Mouse (Mus musculus) left cerebral cortex, adult 18-20 months (tissue): ENCODE measurements around the gene Nsrp1. TPM values are rescaled to one million over a fixed set of nuclear protein-coding genes. Genes with fewer than 3 reads are reported as not detected.
"Not testable (repeated sequence)": the region's sequence is repeated elsewhere in the genome, so short reads cannot be mapped to it uniquely, and the experiment has no call there.

Source experiments
- DNase-seq, 2 experiments: peaks; one replicate each; pipeline ENCODE4 v3.0.0; 2021 to 2022; ENCODE audit warnings: low spot score in 2 of 2, mixed read lengths in 1 of 2
- long read RNA-seq, 2 experiments: library from polyadenylated mRNA; stranded (forward); transcript quantifications; one replicate each; pipeline ENCODE4 v2.0.0; 2021
- total RNA-seq, 2 experiments: library from RNA; stranded (reverse); gene quantifications; 2 replicates each; pipeline ENCODE4 v1.2.3; 2021

The Nsrp1 gene
- total RNA-seq, result 10 to 100 TPM; 19.3 to 19.7 TPM
- long read RNA-seq, experiment 1, transcript Nsrp1-201 (7 exons, 3,114 nt), result major isoform, 36 of 42 reads
- long read RNA-seq, experiment 1, partial matches to known transcripts, result 5 of 42 reads
- long read RNA-seq, experiment 1, other reads (novel, unspliced or antisense), result 1 of 42 reads
- long read RNA-seq, experiment 2, transcript Nsrp1-201 (7 exons, 3,114 nt), result major isoform, 21 of 25 reads
- long read RNA-seq, experiment 2, partial matches to known transcripts, result 0 of 25 reads
- long read RNA-seq, experiment 2, other reads (novel, unspliced or antisense), result 4 of 25 reads

DNA sequence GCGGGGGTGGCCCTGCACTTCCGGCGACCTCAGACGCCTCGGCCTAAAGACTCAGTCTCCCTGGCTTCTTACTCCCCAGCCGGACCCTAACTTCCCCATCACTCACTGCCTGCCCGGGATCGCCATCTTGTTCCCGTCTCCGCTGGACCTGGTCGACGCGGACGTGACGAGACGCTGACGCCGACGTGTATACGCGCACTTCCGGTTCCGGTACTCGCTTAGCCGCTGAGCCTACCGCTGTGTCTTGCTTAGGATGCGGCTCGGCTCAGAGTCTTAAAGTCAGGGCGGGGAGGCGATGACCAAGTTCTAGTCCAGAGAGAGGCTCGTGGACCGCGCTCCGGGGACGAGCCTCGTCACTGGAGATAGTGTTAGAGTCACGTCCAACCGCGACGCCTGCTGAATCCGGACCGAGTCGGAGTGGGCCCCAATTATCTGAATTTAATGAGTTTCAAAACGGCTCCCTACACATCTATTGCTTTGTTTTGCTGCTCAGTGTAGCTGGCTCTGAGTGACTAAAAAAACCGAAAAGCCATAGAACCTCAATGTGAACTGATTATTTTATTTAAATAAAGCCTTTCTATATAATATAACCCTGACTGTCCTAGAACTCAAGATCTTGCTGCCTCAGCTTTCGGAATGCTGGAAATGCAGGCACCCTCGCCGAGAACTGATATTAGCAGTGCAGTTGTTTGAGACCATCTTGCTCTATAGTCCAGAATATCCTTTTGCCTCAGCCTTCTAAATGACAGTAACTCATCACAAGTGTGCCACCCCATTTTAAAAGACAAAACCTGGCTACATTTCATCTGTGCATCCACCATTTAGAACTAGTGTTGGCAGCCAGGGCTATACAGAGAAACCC lies at the start of gene Nsrp1:
Gene Nsrp1 (minus strand): TSS at position 163 of the 862 bp plus-strand sequence.
- peak; percentile 95 to 96 for DNase-seq

DNA sequence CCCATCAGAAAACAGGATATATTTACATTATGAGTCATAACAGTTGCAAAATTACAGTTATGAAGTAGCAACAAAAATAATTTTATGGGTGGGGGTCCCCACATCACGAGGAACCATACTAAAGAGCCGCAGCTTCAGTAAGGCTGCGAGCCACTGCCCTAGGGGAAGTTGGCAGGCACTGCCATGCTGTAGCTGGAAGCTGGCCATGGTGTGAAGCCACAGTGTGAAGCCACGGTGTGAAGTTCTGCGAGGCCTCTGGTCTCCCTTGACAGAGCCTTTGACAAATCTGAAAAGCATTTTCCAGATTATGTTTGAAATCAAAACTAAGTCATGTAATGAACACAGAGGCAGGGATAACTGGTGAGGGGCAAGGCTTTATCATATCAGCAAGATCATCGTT lies 32.9 kb upstream of the Nsrp1 start:
- no peak for DNase-seq

DNA sequence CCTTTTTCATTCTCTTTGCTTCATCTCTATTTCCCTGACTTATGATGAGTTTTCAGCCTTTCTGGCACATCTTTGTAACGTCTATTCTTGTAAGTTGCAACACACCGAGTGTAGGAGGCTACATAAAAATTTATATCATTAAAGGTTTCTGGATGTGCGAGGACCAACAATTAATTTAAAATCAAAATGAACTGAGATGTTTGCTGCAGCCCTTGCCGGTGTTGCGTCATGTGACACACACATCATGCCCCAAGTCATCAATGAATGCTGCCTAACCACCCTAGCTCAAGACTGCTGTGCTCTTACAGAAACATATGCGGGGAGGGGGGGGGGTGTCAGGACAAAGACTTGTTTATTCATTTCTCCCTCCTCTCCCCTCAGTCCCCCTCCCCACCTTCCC lies 30.2 kb upstream of the Nsrp1 start:
- no peak for DNase-seq

DNA sequence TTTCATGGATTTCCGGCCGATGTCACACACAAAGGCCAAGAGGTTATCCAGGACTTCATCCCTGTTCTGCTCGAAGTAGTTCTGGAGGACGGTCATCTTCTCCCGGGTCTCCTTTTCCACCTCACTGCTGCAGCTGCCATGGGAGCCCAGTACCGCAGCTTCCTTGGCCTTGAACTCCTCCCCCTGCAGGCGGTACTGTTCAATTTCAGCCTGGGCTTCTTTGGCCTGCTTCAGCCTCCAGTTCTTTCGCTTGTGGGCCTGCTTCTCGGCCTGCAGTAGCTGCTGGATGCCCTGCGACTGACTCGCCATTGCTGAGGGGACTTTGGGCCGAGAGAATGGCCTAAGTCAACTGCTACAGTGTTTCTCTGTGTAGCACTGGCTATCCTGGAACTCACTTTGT lies 29.6 kb upstream of the Nsrp1 start:
- DNase-seq, result not testable (repeated sequence)

DNA sequence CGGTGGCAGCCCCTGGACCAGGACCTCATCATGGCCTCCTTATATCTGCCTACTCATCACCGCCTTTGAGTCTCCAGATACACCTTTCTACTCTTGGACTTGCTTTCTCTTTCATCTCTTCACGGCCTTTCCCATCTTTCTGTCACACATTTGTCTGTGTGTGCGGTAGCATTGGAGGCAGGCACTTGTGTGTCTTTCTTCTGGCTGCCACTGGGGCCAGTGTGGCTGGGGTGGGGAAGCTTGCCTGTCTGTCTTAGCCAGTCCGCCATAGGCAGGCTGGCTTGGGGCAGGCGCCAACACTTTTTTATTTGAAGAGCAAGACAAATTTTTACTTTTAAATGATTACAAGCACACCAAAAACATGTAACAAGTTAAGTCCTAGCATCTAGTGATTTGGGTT lies 28.7 kb upstream of the Nsrp1 start:
- DNase-seq, result no peak

DNA sequence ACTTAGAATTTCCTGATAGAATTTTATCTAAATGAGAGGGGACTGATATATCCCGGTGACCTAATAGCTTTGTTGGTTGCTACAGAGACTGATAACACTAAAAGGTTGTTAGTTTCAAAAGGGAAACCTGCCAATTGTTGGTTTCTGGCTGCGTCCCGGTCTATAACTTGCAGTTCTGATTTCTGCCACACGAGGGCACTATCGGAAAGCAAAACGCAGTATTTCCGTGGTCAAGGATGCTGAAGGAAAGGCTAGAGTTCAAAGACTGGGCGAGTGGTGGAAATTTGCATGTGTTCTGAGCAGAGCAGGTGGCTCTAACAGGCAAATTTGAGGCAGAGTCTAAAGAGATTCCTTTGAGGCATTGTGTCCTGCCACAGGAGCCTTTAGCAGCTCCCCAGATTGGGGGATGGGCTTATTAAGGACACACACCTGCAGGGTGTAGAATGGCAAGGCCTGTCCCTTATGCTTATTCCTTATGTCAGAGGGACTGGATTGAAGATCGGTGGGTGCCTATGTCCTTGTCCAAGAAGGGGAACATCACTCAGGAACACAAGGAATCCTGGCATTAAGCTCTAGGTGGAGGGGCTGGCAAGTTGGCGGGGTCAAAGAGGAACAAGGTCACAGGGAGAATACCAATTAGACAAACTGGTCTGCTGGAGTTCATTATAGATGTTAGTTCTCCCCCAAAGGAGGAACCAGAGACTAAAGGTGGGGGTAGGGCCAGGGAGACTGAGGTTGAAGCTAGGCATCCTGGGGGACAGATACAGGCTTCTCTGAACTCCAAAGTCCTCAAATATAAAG lies 22.1 kb upstream of the Nsrp1 start:
- peak; percentile 73 to 87 for DNase-seq

DNA sequence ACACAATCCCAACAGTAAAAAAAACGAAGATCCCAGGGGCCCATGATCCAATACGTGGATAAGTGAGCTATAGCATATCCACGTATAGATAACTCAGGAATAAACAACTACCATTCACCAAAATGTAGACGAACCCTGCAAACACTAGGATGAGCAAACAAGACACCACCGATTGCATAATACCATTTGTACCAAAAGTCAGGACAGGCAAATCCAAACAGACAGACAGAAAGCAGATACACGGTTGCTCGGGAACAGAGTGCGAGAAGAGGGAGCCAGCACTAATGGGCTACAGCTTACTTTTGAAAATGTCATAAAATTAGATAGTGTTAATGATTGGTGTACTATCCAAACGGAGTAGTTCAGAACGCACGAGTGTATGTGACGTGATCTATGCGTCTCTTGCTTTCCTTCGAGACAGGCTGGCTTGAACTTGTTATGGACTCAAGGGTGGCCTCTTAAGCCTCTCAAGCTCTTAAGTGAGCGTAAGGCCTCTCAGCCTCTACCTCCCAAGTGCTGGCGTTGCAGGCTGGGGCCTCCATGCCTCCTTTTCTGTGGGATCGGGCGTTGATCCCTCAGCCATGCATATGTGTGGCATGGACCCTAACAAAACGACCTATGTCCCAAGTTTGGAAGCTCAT lies 20.2 kb upstream of the Nsrp1 start:
- no peak for DNase-seq

DNA sequence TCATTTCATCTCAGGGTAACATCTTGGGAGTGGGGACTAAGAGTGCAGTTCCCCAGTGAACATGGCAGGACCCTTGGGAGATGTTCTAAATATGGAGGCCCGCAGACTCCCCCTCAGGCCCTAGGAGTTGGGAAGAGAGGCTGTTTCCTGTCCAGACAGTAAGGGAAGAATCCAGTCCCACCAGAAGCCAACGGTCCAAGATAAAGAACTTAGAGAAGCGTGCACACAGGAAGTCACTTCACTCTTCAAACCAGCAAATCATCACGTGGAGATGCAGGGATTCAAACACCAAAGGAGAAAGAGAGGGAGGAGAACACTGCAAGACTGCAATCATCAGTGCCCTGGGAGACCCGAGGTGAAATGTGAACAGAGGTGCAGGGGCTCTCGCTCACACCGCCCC lies 18.8 kb upstream of the Nsrp1 start:
- DNase-seq, result no peak

DNA sequence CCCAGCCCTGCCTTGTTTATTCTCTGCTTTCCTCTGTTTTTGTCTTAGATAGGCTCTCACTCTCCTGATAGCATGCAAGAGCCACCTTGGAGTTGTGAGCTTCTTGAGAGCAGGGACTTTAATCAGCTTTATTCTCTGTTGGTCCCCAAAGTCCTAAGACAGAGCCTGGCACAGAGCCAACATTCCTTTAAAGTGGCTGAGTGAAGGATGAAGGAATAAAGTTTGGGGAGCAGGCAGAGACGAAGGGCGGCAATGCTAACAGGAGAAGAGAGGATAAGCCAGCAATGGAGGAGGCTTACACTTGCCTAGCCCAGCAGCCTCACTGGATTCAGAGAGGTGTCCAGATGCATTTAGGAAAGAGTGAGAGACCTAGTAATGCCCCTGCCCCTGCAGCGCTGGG lies 18.3 kb upstream of the Nsrp1 start:
- DNase-seq, result no peak

DNA sequence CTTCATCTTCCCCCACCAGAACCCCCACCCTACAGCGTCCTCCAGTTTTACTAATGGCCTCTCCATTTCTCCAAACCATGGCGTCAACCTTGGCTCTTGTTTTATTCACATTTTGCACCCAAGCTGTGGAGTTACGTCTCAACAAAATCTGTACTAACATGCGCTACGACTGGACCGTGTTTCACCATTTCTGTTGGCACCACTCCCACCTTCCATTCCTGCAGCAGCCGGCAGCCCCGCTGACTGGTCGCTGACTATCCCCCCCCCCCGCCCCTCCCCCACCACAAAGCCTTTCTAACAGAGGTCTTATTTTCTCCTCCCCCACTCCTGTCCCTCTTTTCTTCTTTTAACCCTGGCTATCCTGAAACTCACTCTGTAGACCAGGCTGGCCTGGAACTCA lies 17.0 kb upstream of the Nsrp1 start:
- DNase-seq, result no peak

DNA sequence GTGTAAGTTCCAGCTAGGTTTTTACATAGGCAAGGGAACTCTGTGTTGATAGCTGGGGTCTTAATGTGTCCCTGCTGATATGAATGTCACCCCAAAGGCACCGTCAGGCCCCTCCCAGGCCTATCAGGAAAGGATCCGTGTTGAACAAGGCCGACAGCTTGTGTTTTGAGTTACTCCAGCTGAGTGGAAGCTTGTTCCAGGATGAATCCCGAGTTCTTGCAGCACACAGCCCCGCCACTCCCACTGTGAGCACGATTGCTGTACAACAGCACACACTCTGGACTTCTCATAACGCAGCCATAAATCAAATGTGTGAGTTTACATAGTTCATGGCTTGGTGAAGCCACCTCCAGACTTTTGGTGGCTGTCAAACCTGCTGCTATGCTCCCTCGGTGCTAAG lies 15.9 kb upstream of the Nsrp1 start:
- no peak for DNase-seq

DNA sequence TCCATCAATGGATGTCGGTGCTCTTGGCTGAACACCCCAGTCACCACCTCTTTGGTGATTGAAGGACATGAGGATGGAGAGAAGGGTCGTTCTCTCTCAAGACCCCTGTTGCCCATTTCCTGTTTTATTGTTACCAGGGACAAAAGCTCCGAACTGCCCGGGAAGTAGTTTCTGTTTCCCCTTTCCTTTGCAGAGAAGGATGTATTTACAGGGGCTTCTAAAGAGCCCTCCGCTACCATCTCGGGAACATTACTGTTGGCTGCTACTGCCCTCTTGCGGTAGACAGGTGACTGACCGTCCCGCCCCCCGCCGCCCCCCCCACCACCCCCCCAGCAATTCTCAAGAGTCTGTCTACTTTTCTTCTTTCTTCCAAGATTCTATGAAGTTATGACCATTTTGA lies 15.0 kb upstream of the Nsrp1 start:
- DNase-seq, result peak in 1 of 2 experiments; percentile 32

DNA sequence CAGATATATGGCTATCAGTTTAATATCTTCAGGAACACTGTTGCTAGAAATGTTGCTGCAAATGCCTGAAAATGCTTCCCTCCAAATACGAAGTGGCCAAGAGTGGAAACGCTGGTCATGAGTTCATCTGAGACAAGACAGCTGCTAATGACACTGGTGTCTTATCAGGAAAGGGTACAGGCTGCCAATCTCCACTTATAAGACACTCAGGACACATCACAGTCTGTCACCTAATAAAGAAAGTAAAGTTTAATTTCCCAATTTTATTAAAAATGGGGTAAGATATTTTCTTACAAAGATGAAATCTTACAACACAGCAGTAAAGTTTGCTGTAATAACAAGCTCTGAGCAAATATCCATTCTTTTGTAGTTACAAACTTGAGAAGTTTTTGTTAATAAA lies 10.9 kb upstream of the Nsrp1 start:
- no peak for DNase-seq

DNA sequence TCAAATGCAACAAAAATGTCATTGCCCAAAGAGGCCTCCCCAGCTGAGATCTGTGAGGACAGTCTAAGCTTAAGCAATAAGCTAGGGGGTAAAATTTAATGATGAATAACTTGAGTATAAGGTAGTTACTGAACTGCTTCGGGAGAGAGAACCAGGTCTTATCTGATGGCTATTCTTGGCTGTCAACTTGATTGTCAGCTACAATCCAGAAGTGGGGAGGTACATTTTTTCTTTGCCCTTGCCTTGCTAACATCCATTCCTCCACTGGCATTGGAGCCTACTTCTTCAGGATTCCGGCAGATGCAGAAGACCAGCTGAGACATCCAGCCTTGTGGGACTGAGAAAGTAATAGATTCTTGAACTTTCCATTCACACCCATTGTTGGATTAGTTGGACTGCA lies 8.8 kb upstream of the Nsrp1 start:
- DNase-seq, result no peak

DNA sequence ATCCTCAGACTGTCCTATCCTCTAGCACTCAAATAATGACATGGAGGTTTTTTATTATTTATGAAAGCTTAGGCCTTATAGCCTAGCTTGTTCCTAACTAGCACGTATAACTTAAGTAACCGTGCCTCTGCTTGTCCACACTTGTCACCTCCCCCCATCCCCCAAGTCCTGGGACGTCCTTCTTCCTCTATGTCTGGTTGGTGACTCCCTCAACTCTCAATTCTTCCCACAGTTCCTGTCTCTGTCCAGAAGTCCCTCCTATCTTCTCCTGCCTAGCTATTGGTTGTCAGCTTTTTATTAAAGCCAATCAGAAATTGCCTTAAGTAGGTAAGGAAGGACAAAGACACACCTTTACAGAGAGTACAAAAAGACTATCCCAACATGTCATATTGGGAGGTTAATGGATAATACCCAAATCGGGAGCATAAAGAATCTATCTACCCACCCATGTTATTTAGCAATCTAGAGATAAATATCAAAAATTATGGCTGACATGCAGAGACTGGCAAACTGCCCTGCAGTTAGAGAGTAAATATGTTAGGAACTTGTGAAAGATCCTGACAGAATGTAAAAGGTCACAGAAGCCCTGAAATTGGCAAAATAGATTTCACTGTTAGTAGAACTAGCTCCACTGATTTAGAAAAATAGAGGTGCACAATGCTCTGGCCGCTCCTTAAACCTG lies 5.9 kb upstream of the Nsrp1 start:
- DNase-seq, result no peak

DNA sequence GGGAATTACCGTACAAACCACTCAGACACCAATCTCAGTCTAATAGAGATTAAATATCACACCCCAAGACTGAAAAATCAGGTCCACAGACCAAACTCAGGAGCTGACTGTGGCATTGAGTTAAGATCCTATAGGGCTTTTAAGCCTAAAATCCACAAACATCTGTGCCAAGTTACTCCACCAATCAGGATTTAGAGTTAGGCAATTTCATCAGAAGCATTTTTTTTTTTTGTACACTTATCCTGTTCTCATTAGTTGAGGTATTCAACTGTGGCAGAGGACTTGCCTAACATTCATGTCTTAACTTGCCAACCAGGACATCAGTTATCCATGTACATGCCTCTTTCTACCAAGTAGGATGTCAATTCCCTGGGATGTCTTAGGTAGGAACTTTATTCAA lies 1.1 kb upstream of the Nsrp1 start:
- DNase-seq, result no peak

DNA sequence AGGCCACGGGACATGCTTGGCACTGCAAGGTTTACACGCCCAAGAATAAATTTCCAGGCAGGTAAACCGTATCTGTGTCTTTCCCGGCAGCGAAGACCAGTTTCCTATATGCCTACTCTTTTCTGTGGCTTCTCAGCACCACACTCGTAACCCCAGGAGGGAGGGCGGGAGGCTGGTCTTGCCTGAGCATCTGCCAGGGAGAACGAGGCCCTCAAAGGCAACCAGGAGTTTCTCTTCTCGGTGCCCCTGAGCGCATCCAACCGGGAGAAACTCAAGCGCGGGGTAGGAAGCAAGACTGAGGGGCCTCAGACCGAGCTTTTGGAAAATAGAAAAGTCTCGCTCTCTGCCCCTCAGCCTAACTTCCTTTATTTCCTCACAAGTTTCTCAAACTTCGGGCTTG lies 443 bp downstream of the Nsrp1 start:
- peak in 1 of 2 experiments; percentile 2 for DNase-seq

DNA sequence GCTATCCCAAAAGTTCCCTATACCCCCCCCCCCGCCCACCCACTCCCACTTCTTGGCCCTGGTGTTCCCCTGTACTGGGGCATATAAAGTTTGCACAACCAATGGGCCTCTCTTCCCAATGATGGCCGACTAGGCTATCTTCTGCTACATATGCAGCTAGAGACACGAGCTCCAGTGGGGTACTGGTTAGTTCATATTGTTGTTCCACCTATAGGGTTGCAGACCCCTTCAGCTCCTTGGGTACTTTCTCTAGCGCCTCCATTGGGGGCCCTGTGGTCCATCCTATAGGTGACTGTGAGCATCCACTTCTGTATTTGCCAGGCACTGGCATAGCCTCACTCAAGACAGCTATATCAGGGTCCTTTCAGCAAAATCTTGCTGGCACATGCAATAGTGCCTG lies 904 bp downstream of the Nsrp1 start:
- DNase-seq, result not testable (repeated sequence)

DNA sequence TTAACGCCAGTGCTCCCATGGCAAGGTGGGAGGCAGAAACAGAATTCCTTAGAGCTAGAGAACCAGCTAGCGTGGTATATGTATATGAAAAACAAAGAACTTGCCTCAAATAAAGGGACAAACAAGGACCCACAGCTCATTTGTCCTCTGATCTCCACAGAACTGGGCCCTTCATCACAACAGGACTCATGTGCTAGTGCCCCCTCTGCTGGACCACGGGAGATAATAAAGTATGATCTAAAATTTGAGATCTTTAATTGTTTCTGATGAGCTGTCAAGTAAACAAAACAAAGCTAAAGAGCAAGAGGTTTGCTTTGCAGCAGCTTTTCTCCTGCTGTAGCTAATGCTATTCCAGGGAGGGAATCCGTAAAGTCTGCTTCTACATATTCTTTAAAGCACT lies 7.5 kb downstream of the Nsrp1 start:
- peak in 1 of 2 experiments; percentile 9 for DNase-seq

DNA sequence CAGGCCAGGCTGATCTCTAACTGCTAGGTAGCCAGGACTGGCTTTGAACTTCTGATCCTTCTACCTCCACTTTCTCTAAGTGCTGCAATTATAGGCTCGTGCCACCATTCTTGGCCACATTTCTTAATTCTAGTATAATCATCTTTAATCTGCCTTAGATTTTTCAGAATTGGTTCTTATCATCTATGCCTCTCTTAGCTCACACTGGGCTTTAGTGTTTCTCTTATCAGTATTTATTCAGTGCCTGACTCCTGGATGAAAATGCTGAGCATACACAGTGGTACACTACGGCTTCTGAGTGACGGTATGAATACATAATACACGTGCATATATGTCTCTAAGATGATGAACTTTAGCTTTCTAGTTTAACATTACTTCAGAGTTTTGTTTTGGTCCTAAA lies 9.4 kb downstream of the Nsrp1 start:
- DNase-seq, result no peak

DNA sequence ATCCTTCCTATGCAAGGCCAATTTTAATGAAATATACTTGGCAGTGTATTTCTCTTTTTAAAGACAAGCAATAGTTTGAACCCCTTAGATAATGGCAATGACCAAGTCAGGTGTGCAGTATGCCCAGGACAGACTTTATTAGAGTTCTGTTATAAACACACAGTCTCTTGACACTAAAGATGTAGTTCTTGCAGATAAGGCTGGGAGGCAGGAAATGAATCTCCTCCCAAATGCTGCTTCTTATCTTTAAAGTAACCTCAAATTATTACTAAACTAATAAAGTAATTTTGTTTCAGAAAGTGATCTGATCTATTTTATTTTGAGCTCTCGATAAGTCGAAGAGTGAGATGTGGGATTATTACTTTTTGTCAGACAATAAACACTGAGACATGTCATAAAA lies 14.8 kb downstream of the Nsrp1 start:
- DNase-seq, result no peak
